ENCODE assay signal across 7 mouse cellular contexts in the genomic region with DNA sequence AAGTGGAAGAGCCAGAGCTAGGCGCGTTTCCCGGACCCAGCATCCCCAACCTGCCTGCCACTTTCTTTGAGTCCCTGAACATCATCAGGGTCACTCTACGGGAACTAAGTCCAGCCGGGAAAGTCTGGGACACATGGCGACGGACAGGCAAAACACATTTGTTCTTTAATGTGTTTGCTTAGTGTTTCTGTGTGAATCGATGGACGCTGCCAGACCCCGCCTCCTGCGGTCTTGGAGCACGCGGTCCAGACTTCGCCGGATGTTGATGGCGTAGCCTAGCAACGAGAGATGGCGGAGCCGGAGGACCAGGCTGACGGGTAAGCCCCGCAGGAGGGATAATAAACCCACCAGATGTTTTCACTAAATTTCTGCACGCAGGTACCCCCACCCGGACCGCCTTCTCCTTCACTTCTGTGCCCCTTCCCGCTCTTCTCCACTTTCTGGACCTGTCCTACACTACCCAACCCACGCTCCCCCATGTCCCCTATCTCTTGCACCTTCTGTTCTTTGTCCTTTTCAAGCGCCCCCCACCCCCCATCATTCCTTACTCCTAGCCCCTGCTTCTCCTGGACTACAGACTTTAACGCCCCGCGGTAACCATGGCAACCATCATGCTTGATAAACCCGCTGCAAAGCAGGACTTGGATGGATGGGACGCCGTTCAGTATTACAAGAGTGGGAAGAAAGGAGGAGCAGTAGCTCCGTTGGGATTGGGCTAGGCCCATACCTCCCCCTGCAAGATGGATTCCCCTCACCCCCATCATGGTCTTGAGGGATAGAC. TPM values are rescaled to one million over a fixed set of nuclear protein-coding genes. Genes with fewer than 3 reads are reported as not detected.
DNase-seq lines count a peak whose midpoint lies in the region; ATAC-seq lines count a peak whose summit lies in the region.

No protein-coding gene starts in this region.

- WGBS in intestine, embryonic 14.5 days, result 2% methylated on average over 34 of the region's 34 CpGs
- WGBS in limb, embryonic 10.5 days, result 2% methylated on average over 34 of the region's 34 CpGs

- ATAC-seq in granulocyte monocyte progenitor cell, adult 5-6 weeks (replicated peaks; ENCODE audit: poor library complexity, severe bottlenecking), result peak; percentile 74
- ATAC-seq in intestine, embryonic 14.5 days (replicated peaks; ENCODE audit: low FRiP score, low TSS enrichment, low read depth), result peak; percentile 78

- H3K9ac ChIP-seq in intestine, embryonic 14.5 days (ENCODE audit: low read length), result no peak overlapping the region; the same call in 1 of the 2 replicates

- H3K9me3 ChIP-seq in intestine, embryonic 14.5 days (ENCODE audit: control insufficient read depth, low read length), result no peaks in the 10 kb centered on the region
- H3K9me3 ChIP-seq in limb, embryonic 10.5 days (replicated peaks), result no peaks in the 10 kb centered on the region

- peak overlapping the region; percentile 69 for H3K4me3 ChIP-seq in intestine, embryonic 14.5 days (ENCODE audit: low read depth, low read length)
- peak overlapping the region; percentile 90 for H3K4me3 ChIP-seq in limb, embryonic 10.5 days

- H3K36me3 ChIP-seq in intestine, embryonic 14.5 days (ENCODE audit: control insufficient read depth, insufficient read depth, low read length), result no peaks in the 10 kb centered on the region
- H3K36me3 ChIP-seq in limb, embryonic 10.5 days, result no peaks in the 10 kb centered on the region

- H3K27ac ChIP-seq in intestine, embryonic 14.5 days (ENCODE audit: low read depth), result peak overlapping the region; percentile 40; the same call in 1 of the 2 replicates
- peak overlapping the region; percentile 94 for H3K27ac ChIP-seq in limb, embryonic 10.5 days

- peak overlapping the region; percentile 88 for H3K4me2 ChIP-seq in intestine, embryonic 14.5 days (ENCODE audit: low read length)

- peak; percentile 80 for DNase-seq in T-cell, adult 2 months (ENCODE audit: low spot score)
- DNase-seq in embryo, embryonic 10.5 days (ENCODE audit: low spot score), result peak; percentile 95
- DNase-seq in intestine, embryonic 14.5 days (ENCODE audit: low spot score), result peak; percentile 84
- DNase-seq in limb, embryonic 10.5 days (ENCODE audit: low spot score), result peak; percentile 92
- peak; percentile 94 for DNase-seq in mesoderm, embryonic 11.5 days (ENCODE audit: low read depth, low spot score)
- peak; percentile 70 for DNase-seq in right cerebral cortex, postnatal 4 days

- 0 out of 2 replicates have a peak, but pooled peaks cover 2% of the 10 kb centered on the region for H3K27me3 ChIP-seq in intestine, embryonic 14.5 days (replicated peaks; ENCODE audit: control insufficient read depth, insufficient read depth, low read length)
- no peaks in the 10 kb centered on the region for H3K27me3 ChIP-seq in limb, embryonic 10.5 days (ENCODE audit: low read depth, poor library complexity, severe bottlenecking)

- H3K4me1 ChIP-seq in intestine, embryonic 14.5 days (replicated peaks; ENCODE audit: control insufficient read depth, insufficient read depth, low read length), result peaks cover 28% of the 10 kb centered on the region
- peaks cover 50% of the 10 kb centered on the region for H3K4me1 ChIP-seq in limb, embryonic 10.5 days

RNA-seq across cellular contexts. Expression of gene Ccdc40, which starts 0.7 kb away (rescaled TPM):
- total RNA-seq in granulocyte monocyte progenitor cell, adult 5-6 weeks (2014; fragmentation: Nextera tagmentation), result 7.3 and 12.0 TPM in 2 replicates
- 9.0 and 11.8 TPM in 2 replicates for total RNA-seq in granulocyte monocyte progenitor cell, adult 5-6 weeks (2017)
- polyA plus RNA-seq in intestine, embryonic 14.5 days (2014; fragmentation: Nextera tagmentation; extraction: Ambion mirVana), result 4.0 and 5.1 TPM in 2 replicates
- 9.8 and 12.8 TPM in 2 replicates for polyA plus RNA-seq in limb, embryonic 10.5 days (2016; fragmentation: Nextera tagmentation; extraction: Ambion mirVana)

RNA-seq across cellular contexts. Expression of gene Tbc1d16, which starts 0.7 kb away (rescaled TPM):
- 3.3 and 8.6 TPM in 2 replicates for total RNA-seq in granulocyte monocyte progenitor cell, adult 5-6 weeks (2014; fragmentation: Nextera tagmentation)
- total RNA-seq in granulocyte monocyte progenitor cell, adult 5-6 weeks (2017), result 2.1 and 3.0 TPM in 2 replicates
- 12.2 and 13.0 TPM in 2 replicates for polyA plus RNA-seq in intestine, embryonic 14.5 days (2014; fragmentation: Nextera tagmentation; extraction: Ambion mirVana)
- 19.6 and 20.2 TPM in 2 replicates for polyA plus RNA-seq in limb, embryonic 10.5 days (2016; fragmentation: Nextera tagmentation; extraction: Ambion mirVana)

RNA-seq across cellular contexts. Expression of gene Gaa, which starts 38.7 kb away (rescaled TPM):
- total RNA-seq in granulocyte monocyte progenitor cell, adult 5-6 weeks (2014; fragmentation: Nextera tagmentation), result 35.8 and 47.2 TPM in 2 replicates
- 27.4 and 31.6 TPM in 2 replicates for total RNA-seq in granulocyte monocyte progenitor cell, adult 5-6 weeks (2017)
- 57.3 and 62.3 TPM in 2 replicates for polyA plus RNA-seq in intestine, embryonic 14.5 days (2014; fragmentation: Nextera tagmentation; extraction: Ambion mirVana)
- 23.4 and 27.8 TPM in 2 replicates for polyA plus RNA-seq in limb, embryonic 10.5 days (2016; fragmentation: Nextera tagmentation; extraction: Ambion mirVana)

Comparison
In these comparisons a context has a peak if more than half of its experiments do, and no peak if none do; other contexts are left out.
1. Peak in every context shown above with its lines: DNase-seq, ATAC-seq, H3K4me3 ChIP-seq and H3K27ac ChIP-seq.